Mouse (Mus musculus) layer of hippocampus, postnatal 14 days (tissue): ENCODE results near the gene Usp51. TPM values are rescaled to one million over a fixed set of nuclear protein-coding genes. Genes with fewer than 3 reads are reported as not detected.
"Not testable (repeated sequence)": the region's sequence is repeated elsewhere in the genome, so short reads cannot be mapped to it uniquely, and the experiment has no call there.

Experiments used
- DNase-seq, 2 experiments: peaks; one replicate each; pipeline ENCODE4 v3.0.0; 2021 to 2022; ENCODE audit warnings: low spot score in 2 of 2, mixed read lengths in 1 of 2
- long read RNA-seq, 2 experiments: library from polyadenylated mRNA; stranded (forward); transcript quantifications; one replicate each; pipeline ENCODE4 v2.0.0; 2021
- total RNA-seq, 2 experiments: library from RNA; stranded (reverse); gene quantifications; 2 replicates each; pipeline ENCODE4 v1.2.3; 2021

The Usp51 gene
- 1 to 10 TPM; 2.4 to 3.5 TPM for total RNA-seq
- long read RNA-seq, experiment 1, result 0 reads
- long read RNA-seq, experiment 2, partial matches to known transcripts, result 1 of 2 reads
- long read RNA-seq, experiment 2, other reads (novel, unspliced or antisense), result 0 of 2 reads

DNA sequence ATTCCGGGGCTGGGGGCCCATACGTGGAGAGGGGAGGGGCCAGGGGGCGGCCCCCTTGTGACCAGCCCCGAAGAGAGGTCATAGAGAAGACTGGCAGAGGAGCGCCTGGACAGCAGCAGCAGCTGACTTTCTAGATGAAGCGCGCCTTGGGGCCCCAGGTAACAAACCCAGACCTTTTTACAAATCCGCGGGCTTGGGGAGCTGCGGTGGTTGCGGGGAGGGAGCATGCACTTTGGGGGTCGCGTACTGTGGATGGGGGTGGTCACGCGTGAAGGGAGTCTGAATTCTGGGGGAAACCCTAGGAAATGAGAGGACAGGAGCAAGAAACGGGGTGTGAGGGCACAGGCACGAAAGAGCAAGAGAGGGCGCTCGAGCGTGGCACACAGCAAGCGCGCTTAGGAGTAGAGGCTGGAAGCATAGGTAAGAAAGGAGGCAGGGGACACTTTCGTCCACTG is at the start of gene Usp51:
Gene Usp51, plus strand, starts transcription at position 83 of the 455 bp plus-strand sequence.
- DNase-seq, result peak; percentile 21 to 52

DNA sequence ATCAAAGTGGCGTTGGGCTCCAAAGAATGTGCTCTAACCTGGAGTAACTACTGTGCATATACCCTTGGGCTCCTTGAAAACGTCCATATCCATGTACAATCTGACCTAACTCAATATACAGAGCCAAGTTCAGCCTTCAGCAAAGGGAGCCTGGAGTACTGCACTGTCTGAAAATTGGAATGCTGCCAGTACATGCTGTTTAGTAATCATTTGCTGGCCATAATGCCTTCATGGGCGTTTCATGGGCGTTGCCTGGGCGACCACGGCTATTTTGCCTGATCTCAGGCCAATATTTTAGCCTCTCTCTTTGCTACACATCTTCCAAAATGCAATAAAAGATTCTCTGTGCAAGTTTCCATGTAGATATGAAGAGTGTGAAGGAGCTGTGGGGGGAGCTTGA is 36.7 kb upstream of the Usp51 start:
- DNase-seq, result no peak

DNA sequence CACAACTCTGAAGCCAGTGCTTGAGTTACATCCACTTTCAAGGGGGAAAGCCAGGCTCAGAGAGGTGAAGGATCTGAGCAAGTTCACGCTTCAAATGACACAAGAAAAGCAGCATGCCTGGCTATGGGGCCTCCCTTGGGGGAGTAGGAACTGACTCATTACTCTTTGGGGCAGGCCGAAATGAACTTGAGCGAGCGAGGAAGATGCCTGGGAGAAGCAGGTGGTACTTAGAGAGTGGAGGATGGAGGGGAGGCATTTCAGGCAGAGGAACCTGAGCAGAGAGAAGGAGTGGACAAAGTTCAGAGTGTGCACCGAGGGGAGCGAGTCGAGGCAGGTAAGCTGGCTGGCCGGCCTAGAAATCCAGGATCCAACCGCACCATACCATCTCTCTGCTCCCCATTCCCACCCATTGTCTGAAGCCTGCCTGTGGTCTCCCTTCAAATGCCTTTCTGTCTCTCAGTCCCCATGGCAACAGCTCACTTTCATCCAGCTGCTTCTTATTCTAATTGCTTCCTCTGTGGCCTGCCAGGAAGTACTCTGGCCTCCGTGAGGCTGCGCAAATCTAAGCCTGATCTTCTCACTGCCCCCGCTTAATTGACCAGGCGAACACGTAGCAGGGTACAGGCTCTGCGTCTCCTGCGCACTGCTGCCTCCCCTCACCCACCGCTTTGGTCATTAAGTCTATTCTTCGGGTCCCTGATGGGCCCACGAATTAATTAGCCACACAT is 32.6 kb upstream of the Usp51 start:
- DNase-seq, result not testable (repeated sequence)

DNA sequence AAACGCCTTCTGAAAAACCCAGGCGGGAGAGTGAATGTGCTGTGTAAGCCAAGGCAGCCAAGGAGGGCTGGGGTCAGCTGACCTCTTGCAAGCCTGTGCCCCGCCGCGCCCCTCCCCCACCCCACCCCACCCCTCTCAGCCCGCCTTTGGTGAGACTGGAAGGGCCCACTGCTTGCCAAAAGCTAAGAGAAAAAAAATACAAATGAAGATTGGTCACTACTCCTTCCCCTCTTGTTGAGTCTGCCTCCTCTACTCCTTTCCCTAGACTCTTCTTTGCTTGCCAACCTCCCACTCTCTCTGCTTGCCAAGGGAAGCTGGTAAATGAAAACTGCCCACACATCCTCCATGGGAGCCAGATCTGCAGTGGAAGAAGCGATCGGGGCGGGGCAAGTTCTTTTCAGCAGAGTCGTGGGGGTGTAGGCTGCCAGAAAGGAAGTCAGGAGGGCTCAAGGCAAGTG is 32.0 kb upstream of the Usp51 start:
- DNase-seq, result peak; percentile 46 to 73

DNA sequence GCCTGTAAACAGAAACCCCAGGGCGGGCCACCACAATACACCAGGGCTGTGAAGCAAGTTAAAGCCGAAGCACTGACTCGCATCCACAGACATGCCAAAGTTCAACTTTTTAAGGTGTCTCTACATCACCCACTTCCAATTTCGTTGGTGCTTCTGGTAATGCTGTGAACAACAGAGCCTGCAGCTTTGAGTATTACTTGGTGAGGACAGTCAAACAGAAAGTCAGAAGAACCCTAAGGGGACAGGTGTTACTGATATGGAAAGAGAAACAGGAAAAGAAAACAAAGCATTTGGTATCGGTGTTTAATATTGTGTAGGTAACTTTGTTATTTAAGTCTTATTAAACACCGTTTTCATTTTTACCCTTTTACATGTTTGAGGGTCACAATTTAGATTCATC is 29.7 kb upstream of the Usp51 start:
- no peak for DNase-seq

DNA sequence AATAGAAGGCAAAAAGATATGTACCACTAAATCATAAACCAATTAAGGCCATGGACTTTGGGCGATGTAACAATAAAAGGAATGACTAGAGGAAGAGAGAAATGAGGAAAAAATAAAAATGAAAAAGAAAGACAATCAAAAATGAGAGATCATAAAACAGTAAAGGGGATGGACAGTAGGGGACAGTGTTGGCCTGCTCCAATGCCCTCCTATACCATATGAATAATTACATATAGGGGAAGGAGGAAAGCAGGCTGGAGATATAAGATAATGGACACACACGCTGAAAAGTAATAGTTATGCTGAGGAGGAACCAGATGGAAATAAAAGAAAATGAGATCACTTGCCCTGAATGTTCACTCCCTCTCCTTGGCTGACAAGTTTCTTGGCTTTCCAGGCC is 21.3 kb upstream of the Usp51 start:
- no peak for DNase-seq

DNA sequence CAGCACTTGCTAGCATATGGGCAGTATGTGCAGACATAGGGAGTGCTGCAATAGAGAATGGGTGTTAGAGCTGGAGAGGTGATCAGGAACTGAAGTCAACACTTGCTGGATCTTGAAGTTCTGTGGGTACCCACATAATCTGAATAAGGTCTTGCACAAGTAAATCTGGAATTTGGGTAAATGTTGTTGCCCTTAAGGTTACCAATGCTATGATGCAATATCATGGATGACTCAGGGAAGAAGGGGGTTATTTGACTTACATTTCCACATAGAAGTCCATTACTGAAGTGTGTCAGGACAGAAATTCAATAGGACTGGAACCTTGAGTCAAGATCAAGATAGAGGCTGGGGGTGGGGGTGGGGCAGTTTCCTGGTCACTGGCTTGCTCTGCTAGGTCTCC is 16.4 kb upstream of the Usp51 start:
- DNase-seq, result not testable (repeated sequence)

DNA sequence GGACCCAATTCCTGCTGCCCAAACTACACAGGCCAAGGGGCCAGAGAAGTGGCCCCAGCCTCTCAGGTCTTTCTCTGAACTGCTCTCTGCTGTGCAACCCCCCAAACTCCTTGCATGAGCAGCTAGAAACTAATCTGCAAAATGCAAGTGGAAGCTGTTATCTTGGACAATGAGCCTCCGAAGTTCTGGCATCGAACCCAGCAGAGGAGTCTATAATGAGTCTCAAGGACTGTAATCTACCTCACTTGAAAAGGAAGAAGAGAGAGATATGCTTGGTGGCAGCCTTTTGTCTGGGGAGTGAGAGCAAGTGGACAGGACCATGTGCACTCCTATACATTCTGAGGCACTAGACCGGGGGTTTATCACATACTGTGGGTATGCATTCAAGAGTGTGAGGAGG is 10.2 kb upstream of the Usp51 start:
- not testable (repeated sequence) for DNase-seq

DNA sequence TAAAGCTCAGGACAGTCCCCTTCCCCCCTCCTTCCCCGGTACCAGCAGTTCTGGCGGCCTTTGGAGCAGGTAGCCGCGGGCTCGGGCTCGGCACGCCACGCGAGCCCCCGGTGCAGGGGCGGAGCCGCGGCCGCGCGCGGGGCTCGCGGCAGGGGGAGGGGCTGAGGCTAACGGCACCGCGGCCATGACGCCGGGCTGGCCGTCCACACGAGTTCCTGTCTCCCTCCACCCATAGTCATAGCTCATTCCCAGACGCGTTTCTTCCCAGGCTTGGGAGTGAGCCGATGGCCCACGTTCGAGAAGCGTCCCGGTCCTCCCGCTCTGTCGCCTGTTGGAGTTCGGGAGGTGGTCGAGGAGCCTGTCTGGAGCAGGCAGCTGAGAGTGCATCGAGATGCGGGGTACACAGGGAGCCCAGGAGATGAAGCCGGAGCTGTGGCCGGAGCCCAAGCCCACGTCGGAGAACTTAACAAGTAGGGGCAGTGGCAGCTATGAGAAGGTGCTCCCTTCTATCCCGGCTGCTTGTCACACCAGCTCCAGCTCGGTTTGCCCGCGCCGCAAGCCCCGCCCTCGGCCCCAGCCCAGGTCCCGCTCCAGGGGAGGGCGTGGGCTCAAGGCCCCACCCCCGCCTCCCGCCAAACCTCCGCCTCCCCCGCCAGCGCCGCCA is 884 bp downstream of the Usp51 start:
- peak; percentile 31 to 37 for DNase-seq

DNA sequence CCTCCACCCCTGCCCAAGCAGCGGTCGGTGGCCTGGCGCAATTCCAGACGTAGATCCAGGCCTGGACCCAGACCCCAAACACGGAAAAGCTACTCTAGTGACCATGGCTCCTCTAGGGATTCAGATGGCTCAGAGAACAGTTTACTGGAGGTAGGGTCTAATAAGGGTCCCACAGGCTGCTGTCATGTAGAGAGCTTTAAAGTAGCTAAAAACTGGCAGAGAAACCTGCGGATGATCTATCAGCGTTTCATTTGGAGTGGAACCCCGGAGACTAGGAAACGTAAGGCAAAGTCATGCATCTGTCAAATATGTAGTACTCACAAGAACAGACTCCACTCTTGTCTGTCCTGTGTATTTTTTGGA is 1.4 kb downstream of the Usp51 start:
- peak; percentile 5 to 9 for DNase-seq

DNA sequence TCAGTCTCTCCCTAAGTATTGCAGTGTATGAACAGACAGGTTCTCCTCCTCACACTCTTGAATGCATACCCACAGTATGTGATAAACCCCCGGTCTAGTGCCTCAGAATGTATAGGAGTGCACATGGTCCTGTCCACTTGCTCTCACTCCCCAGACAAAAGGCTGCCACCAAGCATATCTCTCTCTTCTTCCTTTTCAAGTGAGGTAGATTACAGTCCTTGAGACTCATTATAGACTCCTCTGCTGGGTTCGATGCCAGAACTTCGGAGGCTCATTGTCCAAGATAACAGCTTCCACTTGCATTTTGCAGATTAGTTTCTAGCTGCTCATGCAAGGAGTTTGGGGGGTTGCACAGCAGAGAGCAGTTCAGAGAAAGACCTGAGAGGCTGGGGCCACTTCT is 19.0 kb downstream of the Usp51 start:
- DNase-seq, result not testable (repeated sequence)

DNA sequence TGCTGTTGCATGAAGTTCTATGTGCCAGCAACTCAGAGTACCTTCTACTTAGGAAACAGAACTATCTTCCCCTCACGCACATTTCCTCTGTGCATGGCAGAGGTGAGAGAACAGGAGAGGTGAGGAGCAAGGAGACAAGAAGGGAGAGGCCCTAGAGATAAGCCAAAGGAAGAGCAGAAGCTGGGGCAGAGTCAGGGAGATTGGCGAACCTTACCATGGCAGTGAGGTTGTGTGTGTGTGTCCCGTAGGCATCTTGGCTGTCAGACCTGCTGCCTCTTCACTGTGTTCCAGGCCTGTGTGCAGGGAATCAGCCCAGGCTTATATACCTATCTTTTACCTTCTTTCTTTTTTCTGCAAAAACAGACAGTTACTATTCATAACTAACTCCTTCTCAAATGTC is 19.4 kb downstream of the Usp51 start:
- DNase-seq, result not testable (repeated sequence)

DNA sequence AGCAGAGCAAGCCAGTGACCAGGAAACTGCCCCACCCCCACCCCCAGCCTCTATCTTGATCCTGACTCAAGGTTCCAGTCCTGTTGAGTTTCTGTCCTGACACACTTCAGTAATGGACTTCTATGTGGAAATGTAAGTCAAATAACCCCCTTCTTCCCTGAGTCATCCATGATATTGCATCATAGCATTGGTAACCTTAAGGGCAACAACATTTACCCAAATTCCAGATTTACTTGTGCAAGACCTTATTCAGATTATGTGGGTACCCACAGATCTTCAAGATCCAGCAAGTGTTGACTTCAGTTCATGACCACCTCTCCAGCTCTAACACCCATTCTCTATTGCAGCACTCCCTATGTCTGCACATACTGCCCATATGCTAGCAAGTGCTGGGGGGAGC is 25.3 kb downstream of the Usp51 start:
- DNase-seq, result not testable (repeated sequence)

DNA sequence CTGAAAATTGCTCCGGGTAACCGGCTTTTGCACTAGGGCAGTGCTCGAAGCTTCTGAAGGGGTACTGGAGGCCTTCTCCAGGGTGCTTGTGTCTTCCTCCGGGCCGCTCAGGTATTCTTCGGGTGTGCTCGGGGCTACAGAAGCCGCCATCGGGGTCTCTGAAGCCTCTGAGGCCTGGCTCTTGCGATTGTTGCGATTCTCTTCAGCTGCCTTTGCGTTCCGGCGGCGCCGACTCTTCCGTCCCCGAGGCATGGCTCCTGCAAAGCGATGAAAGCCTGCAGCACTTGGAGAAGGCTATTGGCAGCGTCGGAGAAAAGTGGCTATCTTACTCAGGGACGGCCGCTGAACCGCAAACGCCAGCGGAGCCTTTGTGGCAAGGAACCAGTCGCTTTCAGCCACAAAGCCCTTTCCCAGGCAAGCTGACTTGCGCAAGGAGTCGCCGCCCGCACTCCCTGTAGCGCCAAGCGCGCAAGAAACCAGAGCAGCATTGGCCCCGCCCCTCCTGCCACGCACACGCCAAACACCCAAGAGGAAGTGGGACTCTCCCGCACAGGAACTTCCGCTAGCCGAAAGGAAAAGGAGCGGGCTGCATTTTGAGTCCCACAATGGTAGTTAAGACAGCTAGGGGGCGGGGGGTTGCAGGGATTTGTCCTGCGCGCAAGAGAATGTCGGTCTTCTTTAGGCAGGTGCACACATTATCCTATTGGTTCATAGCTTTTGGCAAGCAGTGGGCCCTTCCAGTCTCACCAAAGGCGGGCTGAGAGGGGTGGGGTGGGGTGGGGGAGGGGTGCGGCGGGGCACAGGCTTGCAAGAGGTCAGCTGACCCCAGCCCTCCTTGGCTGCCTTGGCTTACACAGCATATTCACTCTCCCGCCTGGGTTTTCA is 31.1 kb downstream of the Usp51 start, which contains the start of gene Mageh1:
Gene Mageh1, minus strand, starts transcription at position 489 of the 885 bp plus-strand sequence.
- peak; percentile 72 to 87 for DNase-seq

DNA sequence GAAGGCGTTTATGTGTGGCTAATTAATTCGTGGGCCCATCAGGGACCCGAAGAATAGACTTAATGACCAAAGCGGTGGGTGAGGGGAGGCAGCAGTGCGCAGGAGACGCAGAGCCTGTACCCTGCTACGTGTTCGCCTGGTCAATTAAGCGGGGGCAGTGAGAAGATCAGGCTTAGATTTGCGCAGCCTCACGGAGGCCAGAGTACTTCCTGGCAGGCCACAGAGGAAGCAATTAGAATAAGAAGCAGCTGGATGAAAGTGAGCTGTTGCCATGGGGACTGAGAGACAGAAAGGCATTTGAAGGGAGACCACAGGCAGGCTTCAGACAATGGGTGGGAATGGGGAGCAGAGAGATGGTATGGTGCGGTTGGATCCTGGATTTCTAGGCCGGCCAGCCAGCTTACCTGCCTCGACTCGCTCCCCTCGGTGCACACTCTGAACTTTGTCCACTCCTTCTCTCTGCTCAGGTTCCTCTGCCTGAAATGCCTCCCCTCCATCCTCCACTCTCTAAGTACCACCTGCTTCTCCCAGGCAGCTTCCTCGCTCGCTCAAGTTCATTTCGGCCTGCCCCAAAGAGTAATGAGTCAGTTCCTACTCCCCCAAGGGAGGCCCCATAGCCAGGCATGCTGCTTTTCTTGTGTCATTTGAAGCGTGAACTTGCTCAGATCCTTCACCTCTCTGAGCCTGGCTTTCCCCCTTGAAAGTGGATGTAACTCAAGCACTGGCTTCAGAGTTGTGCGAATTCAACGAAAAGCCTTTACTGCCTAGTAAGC is 31.9 kb downstream of the Usp51 start:
- not testable (repeated sequence) for DNase-seq

Other genes starting within 250 kb of the Usp51 start
- 100 to 1,000 TPM; 137 to 141 TPM for gene Shroom2, start 237.0 kb upstream of the Usp51 start, total RNA-seq
- gene Gpr143, start 224.5 kb upstream of the Usp51 start, total RNA-seq, result under 1 TPM in 1 of 2 experiments, not detected in 1; 0.26 TPM
- gene Mageh1, start 31.1 kb downstream of the Usp51 start, total RNA-seq, result 10 to 100 TPM; 51.8 to 54.7 TPM
- gene Foxr2, start 112.3 kb downstream of the Usp51 start, total RNA-seq, result under 1 TPM; 0.37 to 0.48 TPM
- 100 to 1,000 TPM in 1 of 2 experiments, 10 to 100 TPM in 1; 97.0 to 103 TPM for gene Rragb, start 133.5 kb downstream of the Usp51 start, total RNA-seq
- gene Klf8, start 231.0 kb downstream of the Usp51 start, total RNA-seq, result 1 to 10 TPM; 6.8 to 7.3 TPM